In genomic region chr16:97920621-97921020, GRCm38 (mm10) we compare ENCODE assay signal across 14 mouse cellular contexts. TPM values are rescaled to one million over a fixed set of nuclear protein-coding genes. Genes with fewer than 3 reads are reported as not detected.
DNase-seq lines count a peak whose midpoint lies in the region; ATAC-seq and TF ChIP-seq lines count a peak whose summit lies in the region.
"Had no signal": no experiment of that assay in that cellular context is flagged by ENCODE, and none has a peak within 500 bp of the region (broad histone marks: within the 10 kb centered on the region; RNA-seq: fewer than 3 reads in every experiment).

No protein-coding gene starts in this region.

- no peaks in the 10 kb centered on the region for H3K36me3 ChIP-seq in hindbrain, embryonic 15.5 days
- no peaks in the 10 kb centered on the region for H3K36me3 ChIP-seq in hindbrain, embryonic 13.5 days
- no peaks in the 10 kb centered on the region for H3K36me3 ChIP-seq in liver, embryonic 12.5 days
- H3K36me3 ChIP-seq in liver, embryonic 11.5 days (ENCODE audit: control insufficient read depth, insufficient read depth, low read length) = no peaks in the 10 kb centered on the region
- H3K36me3 ChIP-seq in stomach, postnatal 0 days (ENCODE audit: control insufficient read depth, insufficient read depth, low read length) = no peaks in the 10 kb centered on the region
- H3K36me3 ChIP-seq: forebrain, embryonic 15.5 days; intestine, embryonic 15.5 days; neural tube, embryonic 15.5 days had no signal

- no peak for TF ChIP-seq EP300 in stomach, postnatal 0 days (optimal IDR thresholded peaks at IDR 0.05)

- H3K4me2 ChIP-seq in hindbrain, embryonic 15.5 days = peak overlapping the region; percentile 85; the same call in 1 of the 2 replicates
- H3K4me2 ChIP-seq in hindbrain, embryonic 13.5 days = no peak overlapping the region
- 0 out of 2 replicates have a peak overlapping the region, but pooled peaks have one; percentile 97 for H3K4me2 ChIP-seq in liver, embryonic 12.5 days
- no peak overlapping the region for H3K4me2 ChIP-seq in liver, embryonic 11.5 days
- H3K4me2 ChIP-seq in stomach, postnatal 0 days (replicated peaks; ENCODE audit: low read depth) = peak overlapping the region; percentile 17; the same call in 1 of the 2 replicates

- no peak overlapping the region for H3K27ac ChIP-seq in hindbrain, embryonic 15.5 days (replicated peaks)
- H3K27ac ChIP-seq in hindbrain, embryonic 13.5 days = no peak overlapping the region
- H3K27ac ChIP-seq in liver, embryonic 12.5 days = no peak overlapping the region
- no peak overlapping the region for H3K27ac ChIP-seq in liver, embryonic 11.5 days (ENCODE audit: low read depth, low read length)
- no peak overlapping the region for H3K27ac ChIP-seq in stomach, postnatal 0 days (replicated peaks)
- H3K27ac ChIP-seq: forebrain, embryonic 15.5 days; intestine, embryonic 15.5 days; neural tube, embryonic 15.5 days had no signal

- H3K9me3 ChIP-seq in hindbrain, embryonic 15.5 days = no peaks in the 10 kb centered on the region
- H3K9me3 ChIP-seq in hindbrain, embryonic 13.5 days = no peaks in the 10 kb centered on the region
- H3K9me3 ChIP-seq in liver, embryonic 12.5 days (replicated peaks) = no peaks in the 10 kb centered on the region
- no peaks in the 10 kb centered on the region for H3K9me3 ChIP-seq in liver, embryonic 11.5 days (ENCODE audit: control insufficient read depth, low read length)
- no peaks in the 10 kb centered on the region for H3K9me3 ChIP-seq in stomach, postnatal 0 days (ENCODE audit: control insufficient read depth, low read length)
- H3K9me3 ChIP-seq: forebrain, embryonic 15.5 days; intestine, embryonic 15.5 days; neural tube, embryonic 15.5 days had no signal

- WGBS in hindbrain, embryonic 15.5 days = 100% methylated on average over 1 of the region's 1 CpGs
- 97% methylated on average over 1 of the region's 1 CpGs for WGBS in hindbrain, embryonic 13.5 days
- WGBS in liver, embryonic 12.5 days (ENCODE audit: insufficient replicate concordance) = 88% methylated on average over 1 of the region's 1 CpGs
- WGBS in liver, embryonic 11.5 days = 82% methylated on average over 1 of the region's 1 CpGs
- 100% methylated on average over 1 of the region's 1 CpGs for WGBS in stomach, postnatal 0 days

- ATAC-seq in hindbrain, embryonic 15.5 days (ENCODE audit: low FRiP score, low read depth) = no peak
- no peak for ATAC-seq in hindbrain, embryonic 13.5 days (ENCODE audit: low FRiP score)
- no peak for ATAC-seq in liver, embryonic 12.5 days
- no peak for ATAC-seq in liver, embryonic 11.5 days (replicated peaks; ENCODE audit: low FRiP score)
- no peak for ATAC-seq in stomach, postnatal 0 days (ENCODE audit: low FRiP score, low TSS enrichment)
- ATAC-seq in CD4-positive, CD25-positive, alpha-beta regulatory T cell, adult 4 months = no peak
- ATAC-seq: forebrain, embryonic 15.5 days; intestine, embryonic 15.5 days had no signal

- no peaks in the 10 kb centered on the region for H3K27me3 ChIP-seq in hindbrain, embryonic 15.5 days
- H3K27me3 ChIP-seq in hindbrain, embryonic 13.5 days = no peaks in the 10 kb centered on the region
- H3K27me3 ChIP-seq in liver, embryonic 12.5 days (replicated peaks) = 0 out of 2 replicates have a peak, but pooled peaks cover 8% of the 10 kb centered on the region
- H3K27me3 ChIP-seq in liver, embryonic 11.5 days (replicated peaks; ENCODE audit: control insufficient read depth, insufficient read depth, low read length) = no peaks in the 10 kb centered on the region
- H3K27me3 ChIP-seq in stomach, postnatal 0 days (ENCODE audit: control insufficient read depth, insufficient read depth, low read length) = no peaks in the 10 kb centered on the region
- H3K27me3 ChIP-seq: forebrain, embryonic 15.5 days; intestine, embryonic 15.5 days had no signal

- DNase-seq in gastrocnemius, adult 18-20 months (ENCODE audit: low spot score) = peak; percentile 86
- no peak for DNase-seq in gastrocnemius, postnatal 4 days (ENCODE audit: low spot score in 2 of 2)
- DNase-seq in liver, embryonic 11.5 days (ENCODE audit: low spot score) = no peak
- no peak for DNase-seq in stomach, postnatal 0 days (ENCODE audit: low spot score)
- DNase-seq: cerebellum, adult 18-20 months; lung, embryonic 14.5 days; thymus, postnatal 36 days had no signal

- H3K4me1 ChIP-seq in hindbrain, embryonic 15.5 days (replicated peaks) = peaks cover 22% of the 10 kb centered on the region
- H3K4me1 ChIP-seq in hindbrain, embryonic 13.5 days (replicated peaks) = peaks cover 17% of the 10 kb centered on the region
- H3K4me1 ChIP-seq in liver, embryonic 12.5 days = peaks cover 41% of the 10 kb centered on the region
- H3K4me1 ChIP-seq in liver, embryonic 11.5 days (replicated peaks; ENCODE audit: control insufficient read depth, insufficient read depth, low read length) = peaks cover 9% of the 10 kb centered on the region; the same call in 1 of the 2 replicates
- H3K4me1 ChIP-seq in stomach, postnatal 0 days (replicated peaks; ENCODE audit: control insufficient read depth, insufficient read depth) = no peaks in the 10 kb centered on the region

- H3K4me3 ChIP-seq in hindbrain, embryonic 15.5 days = no peak overlapping the region
- H3K4me3 ChIP-seq in hindbrain, embryonic 13.5 days = no peak overlapping the region
- H3K4me3 ChIP-seq in liver, embryonic 12.5 days = no peak overlapping the region
- H3K4me3 ChIP-seq in liver, embryonic 11.5 days (ENCODE audit: low read depth, low read length) = no peak overlapping the region
- H3K4me3 ChIP-seq in stomach, postnatal 0 days (ENCODE audit: low read depth, low read length) = no peak overlapping the region

- no peak overlapping the region for H3K9ac ChIP-seq in hindbrain, embryonic 15.5 days
- no peak overlapping the region for H3K9ac ChIP-seq in hindbrain, embryonic 13.5 days
- H3K9ac ChIP-seq in liver, embryonic 12.5 days = no peak overlapping the region
- no peak overlapping the region for H3K9ac ChIP-seq in liver, embryonic 11.5 days (ENCODE audit: low read depth, low read length)
- H3K9ac ChIP-seq in stomach, postnatal 0 days (ENCODE audit: low read length) = no peak overlapping the region
- H3K9ac ChIP-seq: forebrain, embryonic 15.5 days; neural tube, embryonic 15.5 days had no signal

- TF ChIP-seq CTCF in stomach, postnatal 0 days (IDR thresholded peaks at IDR 0.05; ENCODE audit: low read depth) = no peak

RNA-seq across cellular contexts. Expression of gene C2cd2, which starts 41.8 kb away (rescaled TPM):
- total RNA-seq in gastrocnemius, adult 18-20 months (2021) = 100 to 1,000 TPM; 172 to 210 TPM
- total RNA-seq in gastrocnemius, postnatal 4 days (2021) = 10 to 100 TPM; 44.9 to 58.0 TPM
- polyA plus RNA-seq in hindbrain, embryonic 15.5 days (2015; fragmentation: Nextera tagmentation; extraction: Ambion mirVana) = 16.7 and 19.6 TPM in 2 replicates
- polyA plus RNA-seq in hindbrain, embryonic 13.5 days (2015; fragmentation: Nextera tagmentation; extraction: Ambion mirVana) = 13.9 and 14.0 TPM in 2 replicates
- 8.8 and 10.0 TPM in 2 replicates for polyA plus RNA-seq in liver, embryonic 12.5 days (2016; fragmentation: Nextera tagmentation; extraction: Ambion mirVana)
- polyA plus RNA-seq in liver, embryonic 11.5 days (2014; fragmentation: Nextera tagmentation; extraction: Ambion mirVana) = 12.1 and 12.5 TPM in 2 replicates
- 13.6 and 14.0 TPM in 2 replicates for polyA plus RNA-seq in stomach, postnatal 0 days (2015; fragmentation: Nextera tagmentation; extraction: Ambion mirVana)
- polyA plus RNA-seq in CD4-positive, CD25-positive, alpha-beta regulatory T cell, adult 4 months (2017; shearing (Covaris generic)) = 1 to 10 TPM; 6.9 to 7.8 TPM

RNA-seq across cellular contexts. Expression of gene Zbtb21, which starts 41.8 kb away (rescaled TPM):
- 10 to 100 TPM in 1 of 2 experiments, 1 to 10 TPM in 1; 6.3 to 11.9 TPM for total RNA-seq in gastrocnemius, adult 18-20 months (2021)
- 10 to 100 TPM; 15.5 to 17.0 TPM for total RNA-seq in gastrocnemius, postnatal 4 days (2021)
- polyA plus RNA-seq in hindbrain, embryonic 15.5 days (2015; fragmentation: Nextera tagmentation; extraction: Ambion mirVana) = 10.0 and 12.7 TPM in 2 replicates
- 12.3 and 13.5 TPM in 2 replicates for polyA plus RNA-seq in hindbrain, embryonic 13.5 days (2015; fragmentation: Nextera tagmentation; extraction: Ambion mirVana)
- polyA plus RNA-seq in liver, embryonic 12.5 days (2016; fragmentation: Nextera tagmentation; extraction: Ambion mirVana) = 5.0 and 5.1 TPM in 2 replicates
- 10.0 and 10.1 TPM in 2 replicates for polyA plus RNA-seq in liver, embryonic 11.5 days (2014; fragmentation: Nextera tagmentation; extraction: Ambion mirVana)
- polyA plus RNA-seq in stomach, postnatal 0 days (2015; fragmentation: Nextera tagmentation; extraction: Ambion mirVana) = 5.4 and 6.0 TPM in 2 replicates
- 10 to 100 TPM in 1 of 2 experiments, 1 to 10 TPM in 1; 8.9 to 13.3 TPM for polyA plus RNA-seq in CD4-positive, CD25-positive, alpha-beta regulatory T cell, adult 4 months (2017; shearing (Covaris generic))

Comparison
In these comparisons a context has a peak if more than half of its experiments do, and no peak if none do; other contexts are left out.
1. H3K4me2 ChIP-seq: peak in hindbrain, embryonic 15.5 days (single experiment), liver, embryonic 12.5 days (single experiment) and stomach, postnatal 0 days (single experiment); none in hindbrain, embryonic 13.5 days (single experiment) and liver, embryonic 11.5 days (single experiment).